Mouse (Mus musculus): ENCODE measurements at regions not wholly inside any gene's neighbourhood (a gene's known extent, or its start where the extent isn't known, plus 50 kb on each side); places are given as distances from the start of the nearest gene placed in this dataset.

- Histone ChIP-seq H3K36me3 (ENCODE audit: control insufficient read depth, insufficient read depth) (no peaks in the 10 kb centered on the region), H3K9me3 (replicated peaks; ENCODE audit: control insufficient read depth, low read length) (no peaks in the 10 kb centered on the region), H3K27ac (ENCODE audit: low read length) (no peak overlapping the region), H3K4me3 (ENCODE audit: low read length) (no peak overlapping the region), H3K27me3 (ENCODE audit: control insufficient read depth, insufficient read depth, low read length) (no peaks in the 10 kb centered on the region), H3K9ac (ENCODE audit: low read length) (no peak overlapping the region), H3K4me2 (ENCODE audit: low read depth, low read length) (no peak overlapping the region), H3K4me1 (ENCODE audit: control insufficient read depth, insufficient read depth, low read length) (peaks cover 12% of the 10 kb centered on the region)
- no peak for ATAC-seq (replicated peaks; ENCODE audit: extremely low read depth, insufficient read depth, low FRiP score)
- 74% methylated on average over 7 of the region's 7 CpGs for WGBS
Measured at GRCm38 (mm10) chr17:62546286-62546685, 334.8 kb downstream of the Efna5 start.

GRCm38 (mm10) chr17:62545330-62545729 is 335.8 kb downstream of the Efna5 start:
- WGBS, result 21% methylated on average over 9 of the region's 9 CpGs
- H3K27me3 ChIP-seq (ENCODE audit: control insufficient read depth, insufficient read depth, low read length), result no peaks in the 10 kb centered on the region
- H3K4me2 ChIP-seq (ENCODE audit: low read depth, low read length), result peak overlapping the region; percentile 60
- H3K4me1 ChIP-seq (ENCODE audit: control insufficient read depth, insufficient read depth, low read length), result peaks cover 12% of the 10 kb centered on the region
- no peaks in the 10 kb centered on the region for H3K36me3 ChIP-seq (ENCODE audit: control insufficient read depth, insufficient read depth)
- peak overlapping the region; percentile 9 for H3K27ac ChIP-seq (ENCODE audit: low read length)
- no peaks in the 10 kb centered on the region for H3K9me3 ChIP-seq (replicated peaks; ENCODE audit: control insufficient read depth, low read length)
- H3K9ac ChIP-seq (ENCODE audit: low read length), result no peak overlapping the region
- ATAC-seq (replicated peaks; ENCODE audit: extremely low read depth, insufficient read depth, low FRiP score), result 0 out of 2 replicates have a peak, but pooled peaks have one; percentile 49
- H3K4me3 ChIP-seq (ENCODE audit: low read length), result peak overlapping the region; percentile 18

- H3K4me1 ChIP-seq (ENCODE audit: control insufficient read depth, insufficient read depth, low read length), result peaks cover 12% of the 10 kb centered on the region
- WGBS, result 75% methylated on average over 18 of the region's 18 CpGs
- H3K27ac ChIP-seq (ENCODE audit: low read length), result peak overlapping the region; percentile 35; the same call in 1 of the 2 replicates
- ATAC-seq (replicated peaks; ENCODE audit: extremely low read depth, insufficient read depth, low FRiP score), result no peak
- peak overlapping the region; percentile 23 for H3K4me2 ChIP-seq (ENCODE audit: low read depth, low read length)
- no peaks in the 10 kb centered on the region for H3K9me3 ChIP-seq (replicated peaks; ENCODE audit: control insufficient read depth, low read length)
- H3K36me3 ChIP-seq (ENCODE audit: control insufficient read depth, insufficient read depth), result no peaks in the 10 kb centered on the region
- no peak overlapping the region for H3K9ac ChIP-seq (ENCODE audit: low read length)
- no peaks in the 10 kb centered on the region for H3K27me3 ChIP-seq (ENCODE audit: control insufficient read depth, insufficient read depth, low read length)
- H3K4me3 ChIP-seq (ENCODE audit: low read length), result no peak overlapping the region
Measured at GRCm38 (mm10) chr17:62543056-62543975, 337.8 kb downstream of the Efna5 start.

GRCm38 (mm10) chr17:62529911-62530310 is 351.2 kb downstream of the Efna5 start:
- no peaks in the 10 kb centered on the region for H3K4me1 ChIP-seq (ENCODE audit: control insufficient read depth, insufficient read depth, low read length)
- no peaks in the 10 kb centered on the region for H3K27me3 ChIP-seq (ENCODE audit: control insufficient read depth, insufficient read depth, low read length)
- no peak overlapping the region for H3K9ac ChIP-seq (ENCODE audit: low read length)
- no peak overlapping the region for H3K4me3 ChIP-seq (ENCODE audit: low read length)
- no peak overlapping the region for H3K27ac ChIP-seq (ENCODE audit: low read length)
- no peak overlapping the region for H3K4me2 ChIP-seq (ENCODE audit: low read depth, low read length)
- no peaks in the 10 kb centered on the region for H3K36me3 ChIP-seq (ENCODE audit: control insufficient read depth, insufficient read depth)
- H3K9me3 ChIP-seq (replicated peaks; ENCODE audit: control insufficient read depth, low read length), result no peaks in the 10 kb centered on the region
- WGBS, result 74% methylated on average over 2 of the region's 2 CpGs
- no peak for ATAC-seq (replicated peaks; ENCODE audit: extremely low read depth, insufficient read depth, low FRiP score)

- 73% methylated on average over 2 of the region's 2 CpGs for WGBS
- H3K27me3 ChIP-seq (ENCODE audit: control insufficient read depth, insufficient read depth, low read length), result no peaks in the 10 kb centered on the region
- no peak overlapping the region for H3K9ac ChIP-seq (ENCODE audit: low read length)
- H3K36me3 ChIP-seq (ENCODE audit: control insufficient read depth, insufficient read depth), result no peaks in the 10 kb centered on the region
- no peak overlapping the region for H3K4me2 ChIP-seq (ENCODE audit: low read depth, low read length)
- no peak overlapping the region for H3K4me3 ChIP-seq (ENCODE audit: low read length)
- no peaks in the 10 kb centered on the region for H3K4me1 ChIP-seq (ENCODE audit: control insufficient read depth, insufficient read depth, low read length)
- ATAC-seq (replicated peaks; ENCODE audit: extremely low read depth, insufficient read depth, low FRiP score), result no peak
- no peaks in the 10 kb centered on the region for H3K9me3 ChIP-seq (replicated peaks; ENCODE audit: control insufficient read depth, low read length)
- no peak overlapping the region for H3K27ac ChIP-seq (ENCODE audit: low read length)
Measured at GRCm38 (mm10) chr17:62527556-62527955, 353.6 kb downstream of the Efna5 start.

- Histone ChIP-seq H3K4me1 (ENCODE audit: control insufficient read depth, insufficient read depth, low read length) (no peaks in the 10 kb centered on the region), H3K27me3 (ENCODE audit: control insufficient read depth, insufficient read depth, low read length) (no peaks in the 10 kb centered on the region), H3K9me3 (replicated peaks; ENCODE audit: control insufficient read depth, low read length) (no peaks in the 10 kb centered on the region), H3K4me2 (ENCODE audit: low read depth, low read length) (no peak overlapping the region), H3K9ac (ENCODE audit: low read length) (no peak overlapping the region), H3K36me3 (ENCODE audit: control insufficient read depth, insufficient read depth) (no peaks in the 10 kb centered on the region), H3K4me3 (ENCODE audit: low read length) (no peak overlapping the region), H3K27ac (ENCODE audit: low read length) (no peak overlapping the region)
- no peak for ATAC-seq (replicated peaks; ENCODE audit: extremely low read depth, insufficient read depth, low FRiP score)
- WGBS, result 65% methylated on average over 3 of the region's 3 CpGs
Measured at GRCm38 (mm10) chr17:62513635-62514034, 367.5 kb downstream of the Efna5 start.

- Histone ChIP-seq H3K4me2 (ENCODE audit: low read depth, low read length) (no peak overlapping the region), H3K9ac (ENCODE audit: low read length) (no peak overlapping the region), H3K27me3 (ENCODE audit: control insufficient read depth, insufficient read depth, low read length) (no peaks in the 10 kb centered on the region), H3K36me3 (ENCODE audit: control insufficient read depth, insufficient read depth) (no peaks in the 10 kb centered on the region), H3K4me3 (ENCODE audit: low read length) (no peak overlapping the region), H3K27ac (ENCODE audit: low read length) (no peak overlapping the region), H3K4me1 (ENCODE audit: control insufficient read depth, insufficient read depth, low read length) (no peaks in the 10 kb centered on the region), H3K9me3 (replicated peaks; ENCODE audit: control insufficient read depth, low read length) (no peaks in the 10 kb centered on the region)
- no peak for ATAC-seq (replicated peaks; ENCODE audit: extremely low read depth, insufficient read depth, low FRiP score)
- 77% methylated on average over 4 of the region's 4 CpGs for WGBS
Measured at GRCm38 (mm10) chr17:62510184-62510583, 370.9 kb downstream of the Efna5 start.

- Histone ChIP-seq H3K27me3 (ENCODE audit: control insufficient read depth, insufficient read depth, low read length) (no peaks in the 10 kb centered on the region), H3K36me3 (ENCODE audit: control insufficient read depth, insufficient read depth) (no peaks in the 10 kb centered on the region), H3K9me3 (replicated peaks; ENCODE audit: control insufficient read depth, low read length) (no peaks in the 10 kb centered on the region), H3K27ac (ENCODE audit: low read length) (no peak overlapping the region), H3K4me2 (ENCODE audit: low read depth, low read length) (no peak overlapping the region), H3K4me1 (ENCODE audit: control insufficient read depth, insufficient read depth, low read length) (no peaks in the 10 kb centered on the region), H3K4me3 (ENCODE audit: low read length) (no peak overlapping the region), H3K9ac (ENCODE audit: low read length) (no peak overlapping the region)
- WGBS, result 58% methylated on average over 13 of the region's 13 CpGs
- ATAC-seq (replicated peaks; ENCODE audit: extremely low read depth, insufficient read depth, low FRiP score), result no peak
Measured at GRCm38 (mm10) chr17:62507766-62508485, 373.2 kb downstream of the Efna5 start.

- no peak for ATAC-seq (replicated peaks; ENCODE audit: extremely low read depth, insufficient read depth, low FRiP score)
- Histone ChIP-seq H3K9ac (ENCODE audit: low read length) (no peak overlapping the region), H3K4me1 (ENCODE audit: control insufficient read depth, insufficient read depth, low read length) (no peaks in the 10 kb centered on the region), H3K27ac (ENCODE audit: low read length) (no peak overlapping the region), H3K4me2 (ENCODE audit: low read depth, low read length) (no peak overlapping the region), H3K36me3 (ENCODE audit: control insufficient read depth, insufficient read depth) (no peaks in the 10 kb centered on the region), H3K4me3 (ENCODE audit: low read length) (no peak overlapping the region), H3K27me3 (ENCODE audit: control insufficient read depth, insufficient read depth, low read length) (no peaks in the 10 kb centered on the region), H3K9me3 (replicated peaks; ENCODE audit: control insufficient read depth, low read length) (no peaks in the 10 kb centered on the region)
- 73% methylated on average over 6 of the region's 6 CpGs for WGBS
Measured at GRCm38 (mm10) chr17:62504691-62505090, 376.4 kb downstream of the Efna5 start.
